Mouse (Mus musculus): Measurements from ENCODE around the gene Ptch2. TPM values are rescaled to one million over a fixed set of nuclear protein-coding genes. Genes with fewer than 3 reads are reported as not detected.

Ptch2 gene
- polyA plus RNA-seq, 1 experiment, result 5.7 TPM

GRCm38 (mm10) chr4:117138295-117139216 is 42.7 kb downstream of the Ptch2 start:
- peaks cover 4% of the 10 kb centered on the region for H3K4me1 ChIP-seq (ENCODE audit: control insufficient read depth, insufficient read depth, low read length)
- H3K9me3 ChIP-seq (replicated peaks; ENCODE audit: control insufficient read depth, insufficient read depth, low read length, poor library complexity, severe bottlenecking), result no peaks in the 10 kb centered on the region
- H3K27me3 ChIP-seq (ENCODE audit: control insufficient read depth, insufficient read depth, low read length, poor library complexity, severe bottlenecking), result no peaks in the 10 kb centered on the region
- TF ChIP-seq POLR2A (IDR thresholded peaks at IDR 0.05; ENCODE audit: insufficient read depth, low read length) (no peak), EP300 (IDR thresholded peaks at IDR 0.05; ENCODE audit: insufficient read depth, low read depth, low read length) (peak; percentile 75; the same call in 1 of the 2 replicates), CTCF (IDR thresholded peaks at IDR 0.05; ENCODE audit: low read depth, low read length) (no peak)
- H3K9ac ChIP-seq (ENCODE audit: low read depth, poor library complexity, severe bottlenecking), result peak overlapping the region; percentile 39; the same call in 1 of the 2 replicates
- peak overlapping the region; percentile 92 for H3K27ac ChIP-seq (ENCODE audit: insufficient read depth, low read length)
- H3K36me3 ChIP-seq (ENCODE audit: control insufficient read depth, insufficient read depth, low read length, poor library complexity, severe bottlenecking), result no peaks in the 10 kb centered on the region
- H3K4me3 ChIP-seq (ENCODE audit: low read depth, low read length), result no peak overlapping the region

DNA sequence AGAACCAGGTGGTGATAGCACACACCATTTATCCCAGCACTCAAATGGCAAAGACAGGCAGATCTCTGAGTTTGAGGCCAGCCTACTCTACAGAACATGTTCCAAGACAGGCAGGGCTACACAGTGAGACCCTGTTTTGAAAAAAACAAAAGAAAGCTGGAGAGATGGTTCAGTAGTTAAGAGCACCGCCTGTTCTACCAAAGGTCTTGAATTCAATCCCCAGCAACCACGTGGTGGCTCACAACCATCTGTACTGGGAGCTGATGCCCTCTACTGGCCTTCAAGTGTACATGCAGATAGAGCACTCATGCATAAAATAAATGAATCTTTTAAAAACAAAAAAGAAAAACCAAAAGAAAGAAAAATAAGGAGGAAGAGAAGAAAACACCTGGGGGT is 43.3 kb downstream of the Ptch2 start:
- Histone ChIP-seq H3K27me3 (ENCODE audit: control insufficient read depth, insufficient read depth, low read length, poor library complexity, severe bottlenecking) (no peaks in the 10 kb centered on the region), H3K4me3 (ENCODE audit: low read depth, low read length) (no peak overlapping the region), H3K9ac (ENCODE audit: low read depth, poor library complexity, severe bottlenecking) (peak overlapping the region; percentile 39; the same call in 1 of the 2 replicates), H3K4me1 (ENCODE audit: control insufficient read depth, insufficient read depth, low read length) (peaks cover 4% of the 10 kb centered on the region), H3K9me3 (replicated peaks; ENCODE audit: control insufficient read depth, insufficient read depth, low read length, poor library complexity, severe bottlenecking) (no peaks in the 10 kb centered on the region), H3K27ac (ENCODE audit: insufficient read depth, low read length) (peak overlapping the region; percentile 92), H3K36me3 (ENCODE audit: control insufficient read depth, insufficient read depth, low read length, poor library complexity, severe bottlenecking) (no peaks in the 10 kb centered on the region)
- peak; percentile 73 for TF ChIP-seq CTCF (IDR thresholded peaks at IDR 0.05; ENCODE audit: low read depth, low read length)
- TF ChIP-seq EP300 (IDR thresholded peaks at IDR 0.05; ENCODE audit: insufficient read depth, low read depth, low read length), result 0 out of 2 replicates have a peak, but pooled peaks have one; percentile 21
- no peak for TF ChIP-seq POLR2A (IDR thresholded peaks at IDR 0.05; ENCODE audit: insufficient read depth, low read length)

GRCm38 (mm10) chr4:117140613-117141012 is 44.7 kb downstream of the Ptch2 start:
- Histone ChIP-seq H3K27ac (ENCODE audit: insufficient read depth, low read length) (no peak overlapping the region), H3K9me3 (replicated peaks; ENCODE audit: control insufficient read depth, insufficient read depth, low read length, poor library complexity, severe bottlenecking) (no peaks in the 10 kb centered on the region), H3K36me3 (ENCODE audit: control insufficient read depth, insufficient read depth, low read length, poor library complexity, severe bottlenecking) (no peaks in the 10 kb centered on the region), H3K9ac (ENCODE audit: low read depth, poor library complexity, severe bottlenecking) (no peak overlapping the region), H3K4me3 (ENCODE audit: low read depth, low read length) (no peak overlapping the region), H3K4me1 (ENCODE audit: control insufficient read depth, insufficient read depth, low read length) (peaks cover 2% of the 10 kb centered on the region), H3K27me3 (ENCODE audit: control insufficient read depth, insufficient read depth, low read length, poor library complexity, severe bottlenecking) (no peaks in the 10 kb centered on the region)
- TF ChIP-seq CTCF (IDR thresholded peaks at IDR 0.05; ENCODE audit: low read depth, low read length) (no peak), EP300 (IDR thresholded peaks at IDR 0.05; ENCODE audit: insufficient read depth, low read depth, low read length) (no peak), POLR2A (IDR thresholded peaks at IDR 0.05; ENCODE audit: insufficient read depth, low read length) (no peak)

DNA sequence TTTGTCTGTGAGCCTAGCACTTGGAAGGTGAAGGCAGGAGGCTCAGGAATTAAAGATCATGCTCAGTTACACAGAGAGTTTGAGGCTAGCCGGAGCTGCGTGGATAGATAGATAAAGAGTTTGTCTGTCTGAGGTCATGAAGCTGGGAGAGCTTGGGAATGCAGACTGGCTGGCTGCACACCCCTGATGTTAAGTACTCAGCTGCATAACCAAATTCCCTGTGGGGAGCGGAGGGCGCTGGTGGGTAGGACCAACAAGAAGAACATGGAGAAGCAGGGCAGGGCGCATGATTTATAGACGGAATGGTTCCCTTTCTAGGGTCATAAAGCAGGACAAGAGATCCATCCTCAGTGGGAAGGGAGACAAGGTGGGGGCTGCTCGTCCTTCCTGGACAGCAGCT is 47.1 kb downstream of the Ptch2 start:
- H3K36me3 ChIP-seq (ENCODE audit: control insufficient read depth, insufficient read depth, low read length, poor library complexity, severe bottlenecking), result no peaks in the 10 kb centered on the region
- no peaks in the 10 kb centered on the region for H3K9me3 ChIP-seq (replicated peaks; ENCODE audit: control insufficient read depth, insufficient read depth, low read length, poor library complexity, severe bottlenecking)
- no peaks in the 10 kb centered on the region for H3K27me3 ChIP-seq (ENCODE audit: control insufficient read depth, insufficient read depth, low read length, poor library complexity, severe bottlenecking)
- no peak overlapping the region for H3K4me3 ChIP-seq (ENCODE audit: low read depth, low read length)
- TF ChIP-seq POLR2A (IDR thresholded peaks at IDR 0.05; ENCODE audit: insufficient read depth, low read length), result no peak
- TF ChIP-seq EP300 (IDR thresholded peaks at IDR 0.05; ENCODE audit: insufficient read depth, low read depth, low read length), result no peak
- TF ChIP-seq CTCF (IDR thresholded peaks at IDR 0.05; ENCODE audit: low read depth, low read length), result no peak
- H3K4me1 ChIP-seq (ENCODE audit: control insufficient read depth, insufficient read depth, low read length), result no peaks in the 10 kb centered on the region
- no peak overlapping the region for H3K9ac ChIP-seq (ENCODE audit: low read depth, poor library complexity, severe bottlenecking)
- no peak overlapping the region for H3K27ac ChIP-seq (ENCODE audit: insufficient read depth, low read length)

DNA sequence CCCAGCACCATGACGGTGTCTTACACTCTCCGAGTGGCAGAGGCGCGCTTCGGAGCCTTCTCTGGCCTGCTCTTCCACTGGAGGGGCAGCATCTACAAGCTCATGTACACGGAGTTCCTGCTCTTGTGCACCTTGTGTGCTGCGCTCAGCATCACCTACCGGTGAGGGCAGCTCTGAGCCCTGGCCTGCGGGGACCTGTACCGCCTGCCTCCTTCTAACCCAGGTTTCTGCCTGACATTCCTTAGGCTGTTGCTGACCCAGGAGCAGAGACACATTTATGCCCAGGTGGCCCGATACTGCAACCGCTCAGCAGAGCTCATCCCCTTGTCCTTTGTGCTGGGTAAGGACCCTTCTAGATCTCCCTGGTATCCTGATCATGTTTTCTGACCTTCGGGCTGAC is 49.4 kb downstream of the Ptch2 start:
- Histone ChIP-seq H3K27ac (ENCODE audit: insufficient read depth, low read length) (no peak overlapping the region), H3K4me1 (ENCODE audit: control insufficient read depth, insufficient read depth, low read length) (no peaks in the 10 kb centered on the region), H3K4me3 (ENCODE audit: low read depth, low read length) (no peak overlapping the region), H3K9me3 (replicated peaks; ENCODE audit: control insufficient read depth, insufficient read depth, low read length, poor library complexity, severe bottlenecking) (no peaks in the 10 kb centered on the region), H3K9ac (ENCODE audit: low read depth, poor library complexity, severe bottlenecking) (no peak overlapping the region), H3K27me3 (ENCODE audit: control insufficient read depth, insufficient read depth, low read length, poor library complexity, severe bottlenecking) (no peaks in the 10 kb centered on the region), H3K36me3 (ENCODE audit: control insufficient read depth, insufficient read depth, low read length, poor library complexity, severe bottlenecking) (peaks cover 6% of the 10 kb centered on the region)
- no peak for TF ChIP-seq CTCF (IDR thresholded peaks at IDR 0.05; ENCODE audit: low read depth, low read length)
- no peak for TF ChIP-seq EP300 (IDR thresholded peaks at IDR 0.05; ENCODE audit: insufficient read depth, low read depth, low read length)
- no peak for TF ChIP-seq POLR2A (IDR thresholded peaks at IDR 0.05; ENCODE audit: insufficient read depth, low read length)

GRCm38 (mm10) chr4:117146176-117146575 is 50.3 kb downstream of the Ptch2 start:
- TF ChIP-seq CTCF (IDR thresholded peaks at IDR 0.05; ENCODE audit: low read depth, low read length), result peak; percentile 99
- TF ChIP-seq POLR2A (IDR thresholded peaks at IDR 0.05; ENCODE audit: insufficient read depth, low read length), result no peak
- TF ChIP-seq EP300 (IDR thresholded peaks at IDR 0.05; ENCODE audit: insufficient read depth, low read depth, low read length), result no peak
- H3K27ac ChIP-seq (ENCODE audit: insufficient read depth, low read length), result no peak overlapping the region

More at GRCm38 (mm10) chr4:117146176-117146575, 50.3 kb downstream of the Ptch2 start:
- Histone ChIP-seq H3K9me3 (replicated peaks; ENCODE audit: control insufficient read depth, insufficient read depth, low read length, poor library complexity, severe bottlenecking) (no peaks in the 10 kb centered on the region), H3K27me3 (ENCODE audit: control insufficient read depth, insufficient read depth, low read length, poor library complexity, severe bottlenecking) (no peaks in the 10 kb centered on the region), H3K4me3 (ENCODE audit: low read depth, low read length) (no peak overlapping the region), H3K4me1 (ENCODE audit: control insufficient read depth, insufficient read depth, low read length) (no peaks in the 10 kb centered on the region), H3K36me3 (ENCODE audit: control insufficient read depth, insufficient read depth, low read length, poor library complexity, severe bottlenecking) (peaks cover 16% of the 10 kb centered on the region), H3K9ac (ENCODE audit: low read depth, poor library complexity, severe bottlenecking) (no peak overlapping the region)

All from ES-Bruce4 (cell line).